Mouse (Mus musculus) thymus, adult 2 months (tissue): ENCODE data around the gene Gm6169. TPM values are rescaled to one million over a fixed set of nuclear protein-coding genes. Genes with fewer than 3 reads are reported as not detected.
"Not testable (repeated sequence)": the region's sequence is repeated elsewhere in the genome, so short reads cannot be mapped to it uniquely, and the experiment has no call there.

Source experiments
- DNase-seq: peaks from one replicate; pipeline ENCODE4 v3.0.0; 2021
- H3K27ac ChIP-seq: fragments of 200-500 bp; 2 replicates; pipeline ENCODE4 v1.5.1; 2012; ENCODE audit warnings: low read length, control low read depth; ENCODE audit not compliant: control insufficient read depth, insufficient read depth
- H3K27me3 ChIP-seq: fragments of 200-500 bp; 2 replicates; pipeline ENCODE4 v1.6.1; 2012; ENCODE audit warnings: mild to moderate bottlenecking, low read length, moderate library complexity, mixed read lengths; ENCODE audit not compliant: control insufficient read depth, insufficient read depth
- H3K36me3 ChIP-seq: fragments of 200-500 bp; 2 replicates; pipeline ENCODE4 v1.6.1; 2012; ENCODE audit warnings: mild to moderate bottlenecking, low read length, moderate library complexity; ENCODE audit not compliant: control insufficient read depth, insufficient read depth
- H3K4me1 ChIP-seq: fragments of 200-500 bp; replicated peaks from 2 replicates; pipeline ENCODE4 v1.6.1; 2012; ENCODE audit warnings: low read length; ENCODE audit not compliant: control insufficient read depth, insufficient read depth
- H3K4me3 ChIP-seq: fragments of 200-500 bp; 2 replicates; pipeline ENCODE4 v1.5.1; 2012; ENCODE audit warnings: mild to moderate bottlenecking, low read length, control low read depth, moderate library complexity; ENCODE audit not compliant: control insufficient read depth, insufficient read depth
- CTCF ChIP-seq: fragments of 200-500 bp; IDR thresholded peaks from 2 replicates; pipeline ENCODE4 v1.5.1; 2012; ENCODE audit warnings: mild to moderate bottlenecking, control low read depth, low read length, moderate library complexity, borderline replicate concordance; ENCODE audit not compliant: control insufficient read depth, poor library complexity, insufficient read depth; ENCODE audit errors: extremely low read depth
- POLR2A ChIP-seq: fragments of 200-500 bp; IDR thresholded peaks from 2 replicates; pipeline ENCODE4 v1.6.1; 2012; ENCODE audit warnings: mild to moderate bottlenecking, low read length, control low read depth, moderate library complexity; ENCODE audit not compliant: control insufficient read depth, poor library complexity, insufficient read depth; ENCODE audit errors: extremely low read depth
- WGBS: fragments of 180-500 bp; shearing (Covaris S2); methylation state at CpG from one replicate; pipeline ENCODE4 v1.1.7; 2018; 5-methylcytosine and 5-hydroxymethylcytosine counted together
- polyA plus RNA-seq: library from polyadenylated mRNA; depleted of rRNA; stranded (reverse); fragments of >200 nt; gene quantifications from 2 replicates; pipeline ENCODE4 v1.2.3, GENCODE M21; 2012; rRNA removed

Gene Gm6169
- 0.90 and 1.5 TPM in 2 replicates for polyA plus RNA-seq

GRCm38 (mm10) chr13:97099187-97099852 lies at the start of gene Gm6169:
Gene Gm6169, minus strand, starts transcription at chr13:97099237.
- TF ChIP-seq CTCF (no peak), POLR2A (no peak)
- Histone ChIP-seq H3K4me1 (no peaks in the 10 kb centered on the region), H3K27me3 (no peaks in the 10 kb centered on the region), H3K27ac (no peak within 1 kb of the TSS), H3K4me3 (no peak within 1 kb of the TSS), H3K36me3 (no peaks in the 10 kb centered on the region)
- 66% methylated on average over 22 of the region's 22 CpGs for WGBS
- peak; percentile 16 for DNase-seq

GRCm38 (mm10) chr13:97145834-97146233 lies 46.8 kb upstream of the Gm6169 start:
- WGBS: 61% methylated on average over 4 of the region's 4 CpGs
- Histone ChIP-seq H3K4me3 (no peak overlapping the region), H3K4me1 (no peaks in the 10 kb centered on the region), H3K27me3 (no peaks in the 10 kb centered on the region), H3K36me3 (peaks cover 30% of the 10 kb centered on the region), H3K27ac (no peak overlapping the region)
- peak; percentile 53 for DNase-seq
- TF ChIP-seq POLR2A (no peak), CTCF (no peak)

- Histone ChIP-seq H3K4me3 (no peak overlapping the region), H3K36me3 (peaks cover 20% of the 10 kb centered on the region), H3K27ac (no peak overlapping the region), H3K27me3 (no peaks in the 10 kb centered on the region), H3K4me1 (peaks cover 3% of the 10 kb centered on the region; the same call in 1 of the 2 replicates)
- WGBS: 95% methylated on average over 7 of the region's 7 CpGs
- TF ChIP-seq POLR2A (no peak), CTCF (no peak)
- DNase-seq: no peak
These were observed 43.3 kb upstream of the Gm6169 start for GRCm38 (mm10) chr13:97142321-97142720.

GRCm38 (mm10) chr13:97138404-97138931 lies 39.4 kb upstream of the Gm6169 start:
- H3K27me3 ChIP-seq, DNase-seq, H3K27ac ChIP-seq, H3K4me1 ChIP-seq: not testable (repeated sequence)
- Histone ChIP-seq H3K36me3 (peaks cover 25% of the 10 kb centered on the region), H3K4me3 (peak overlapping the region; percentile 98; the same call in 1 of the 2 replicates)
- 34% methylated on average over 8 of the region's 8 CpGs for WGBS

GRCm38 (mm10) chr13:97137466-97138400 lies 38.7 kb upstream of the Gm6169 start, which contains the start of the genes Gfm2 and Nsa2:
Gene Gfm2, plus strand, starts transcription at chr13:97137937.
Gene Nsa2, minus strand, starts transcription at chr13:97137937.
- Histone ChIP-seq H3K36me3 (peaks cover 23% of the 10 kb centered on the region), H3K27me3 (no peaks in the 10 kb centered on the region), H3K27ac (peak within 1 kb of the TSS; percentile 68), H3K4me3 (peak within 1 kb of the TSS; percentile 98), H3K4me1 (peaks cover 3% of the 10 kb centered on the region; the same call in 1 of the 2 replicates)
- WGBS: under 1% methylated on average over 57 of the region's 57 CpGs
- DNase-seq: peak; percentile 89
- TF ChIP-seq CTCF (peak; percentile 55; the same call in 1 of the 2 replicates), POLR2A (peak; percentile 82)

- no CpG with 5 or more reads among the region's 2 CpGs for WGBS
- peaks cover 28% of the 10 kb centered on the region for H3K36me3 ChIP-seq
- H3K4me3 ChIP-seq, H3K4me1 ChIP-seq, DNase-seq, H3K27me3 ChIP-seq, H3K27ac ChIP-seq: not testable (repeated sequence)
These were observed 31.4 kb upstream of the Gm6169 start for GRCm38 (mm10) chr13:97130413-97130812.

- H3K36me3 ChIP-seq: peaks cover 23% of the 10 kb centered on the region
- not testable (repeated sequence) for H3K27me3 ChIP-seq, H3K27ac ChIP-seq, H3K4me3 ChIP-seq, H3K4me1 ChIP-seq, DNase-seq
- 95% methylated on average over 4 of the region's 4 CpGs for WGBS
These were observed 30.6 kb upstream of the Gm6169 start for GRCm38 (mm10) chr13:97129654-97130053.
